ENCODE assay signal across 20 mouse cellular contexts in the genomic region with DNA sequence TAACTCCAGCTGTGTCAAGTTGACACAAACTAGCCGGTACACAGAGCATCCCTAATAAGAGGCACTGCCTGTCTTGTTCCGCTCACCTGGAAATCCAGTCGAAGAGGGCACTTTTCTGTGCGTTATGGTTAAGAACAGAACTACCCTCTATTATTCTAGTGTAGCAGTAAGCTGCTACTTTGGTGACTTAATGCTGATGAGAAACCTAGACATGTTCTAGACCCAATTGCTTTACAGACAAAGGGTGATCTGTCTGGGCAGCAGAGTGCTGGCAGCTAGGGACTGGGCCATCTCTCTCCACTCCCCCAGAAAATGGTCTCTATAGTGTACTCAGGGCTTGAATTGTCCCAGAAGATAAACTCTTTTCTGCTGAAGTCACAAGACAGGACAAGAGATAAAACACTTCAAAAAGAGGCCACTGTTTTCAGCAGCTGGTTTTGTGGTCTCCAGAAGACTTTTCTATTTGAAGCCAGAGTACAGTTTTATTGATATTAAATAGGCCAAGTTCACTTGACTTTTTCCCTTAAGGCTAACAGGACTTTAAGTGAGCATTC. TPM values are rescaled to one million over a fixed set of nuclear protein-coding genes. Genes with fewer than 3 reads are reported as not detected.
"Had no signal": no experiment of that assay in that cellular context is flagged by ENCODE, and none has a peak within 500 bp of the region (broad histone marks: within the 10 kb centered on the region; RNA-seq: fewer than 3 reads in every experiment).

No protein-coding gene starts in this region.

- ATAC-seq: liver, postnatal 0 days; lung, postnatal 0 days had no signal

- H3K4me3 ChIP-seq: lung, embryonic 15.5 days; midbrain, embryonic 12.5 days; neural tube, embryonic 12.5 days; stomach, embryonic 15.5 days had no signal

- H3K27ac ChIP-seq: liver, embryonic 14.5 days; lung, embryonic 15.5 days; midbrain, embryonic 12.5 days; neural tube, embryonic 12.5 days; stomach, embryonic 15.5 days; stomach, postnatal 0 days had no signal

- H3K36me3 ChIP-seq: lung, embryonic 15.5 days; midbrain, embryonic 12.5 days; neural tube, embryonic 12.5 days; stomach, embryonic 15.5 days had no signal

- H3K4me1 ChIP-seq: midbrain, embryonic 12.5 days; neural tube, embryonic 12.5 days had no signal

- DNase-seq: liver, postnatal 0 days; lung, adult 2 months; lung, postnatal 14 days; lung, postnatal 36 days; midbrain, embryonic 14.5 days; right cerebral cortex, postnatal 14 days; thymus, adult 2 months; thymus, postnatal 25 days; thymus, postnatal 4 days had no signal

- H3K27me3 ChIP-seq: lung, embryonic 15.5 days; midbrain, embryonic 12.5 days; neural tube, embryonic 12.5 days; stomach, embryonic 15.5 days had no signal

- H3K9ac ChIP-seq: liver, embryonic 14.5 days; liver, postnatal 0 days; lung, embryonic 15.5 days; midbrain, embryonic 12.5 days; neural tube, embryonic 12.5 days; stomach, embryonic 15.5 days had no signal

- H3K4me2 ChIP-seq: lung, embryonic 15.5 days; midbrain, embryonic 12.5 days; neural tube, embryonic 12.5 days; stomach, embryonic 15.5 days had no signal

- H3K9me3 ChIP-seq: lung, embryonic 15.5 days; midbrain, embryonic 12.5 days; neural tube, embryonic 12.5 days; stomach, embryonic 15.5 days had no signal

RNA-seq across cellular contexts. Expression of gene Moxd1, which starts 51.3 kb away (rescaled TPM):
- total RNA-seq: megakaryocyte progenitor cell, adult 5-6 weeks; monocyte, adult 5-6 weeks; neutrophil, adult 5-6 weeks had no signal
- polyA plus RNA-seq: liver, postnatal 0 days; macrophage had no signal
